In genomic region chr7:27110327-27110726, GRCm38 (mm10) we compare ENCODE assay signal across 30 mouse cellular contexts. TPM values are rescaled to one million over a fixed set of nuclear protein-coding genes. Genes with fewer than 3 reads are reported as not detected.
DNase-seq lines count a peak whose midpoint lies in the region; ATAC-seq and TF ChIP-seq lines count a peak whose summit lies in the region.
"Had no signal": no experiment of that assay in that cellular context is flagged by ENCODE, and none has a peak within 500 bp of the region (broad histone marks: within the 10 kb centered on the region; RNA-seq: fewer than 3 reads in every experiment).

No protein-coding gene starts in this region.

- peak; percentile 23 for DNase-seq in lung, embryonic 14.5 days
- DNase-seq in lung, postnatal 14 days = no peak
- peak; percentile 65 for DNase-seq in lung, postnatal 0 days (ENCODE audit: low spot score)
- DNase-seq in lung, postnatal 4 days = no peak
- DNase-seq in thymus, postnatal 4 days = no peak
- DNase-seq in urinary bladder, postnatal 14 days (ENCODE audit: low spot score) = no peak
- DNase-seq: adrenal gland, adult 2 months; adrenal gland, postnatal 14 days; cerebellum, adult 11 months; cerebellum, adult 2 months; cerebellum, postnatal 10 days; cerebellum, postnatal 36 days; embryo, embryonic 11 days; forebrain, postnatal 0 days; gastrocnemius, adult 2 months; gastrocnemius, postnatal 14 days; heart, adult 11 months had no signal

- TF ChIP-seq CTCF in lung, embryonic 14.5 days (IDR thresholded peaks at IDR 0.05; ENCODE audit: low read depth) = no peak
- no peak for TF ChIP-seq CTCF in lung, postnatal 0 days (IDR thresholded peaks at IDR 0.05)

- no peak for TF ChIP-seq EP300 in lung, postnatal 0 days (IDR thresholded peaks at IDR 0.05)

- H3K36me3 ChIP-seq in lung, embryonic 14.5 days (ENCODE audit: insufficient read depth) = no peaks in the 10 kb centered on the region
- no peaks in the 10 kb centered on the region for H3K36me3 ChIP-seq in lung, postnatal 0 days (ENCODE audit: insufficient read depth, low read length)
- H3K36me3 ChIP-seq in stomach, embryonic 15.5 days = no peaks in the 10 kb centered on the region
- H3K36me3 ChIP-seq: embryonic facial prominence, embryonic 15.5 days; hindbrain, embryonic 12.5 days; hindbrain, embryonic 15.5 days had no signal

- H3K27ac ChIP-seq in lung, embryonic 14.5 days (ENCODE audit: low read depth) = peak overlapping the region; percentile 40; the same call in 1 of the 2 replicates
- H3K27ac ChIP-seq in lung, postnatal 0 days (ENCODE audit: low read length) = 0 out of 2 replicates have a peak overlapping the region, but pooled peaks have one; percentile 11
- peak overlapping the region; percentile 44; the same call in 1 of the 2 replicates for H3K27ac ChIP-seq in stomach, embryonic 15.5 days
- H3K27ac ChIP-seq: embryonic facial prominence, embryonic 15.5 days; gastrocnemius, adult 2 months; hindbrain, embryonic 12.5 days; hindbrain, embryonic 15.5 days had no signal

- no peak; the same call in 1 of the 2 replicates for ATAC-seq in lung, embryonic 14.5 days (ENCODE audit: insufficient read depth)
- peak; percentile 59 for ATAC-seq in lung, postnatal 0 days
- peak; percentile 43; the same call in 1 of the 2 replicates for ATAC-seq in stomach, embryonic 15.5 days (ENCODE audit: insufficient read depth, low FRiP score, low read depth)
- ATAC-seq: CD4-positive, CD25-positive, alpha-beta regulatory T cell, adult 4 months; forebrain, embryonic 14.5 days; forebrain, postnatal 0 days had no signal

- no peak overlapping the region for H3K9ac ChIP-seq in lung, embryonic 14.5 days
- no peak overlapping the region for H3K9ac ChIP-seq in lung, postnatal 0 days (replicated peaks; ENCODE audit: low read depth)
- H3K9ac ChIP-seq in stomach, embryonic 15.5 days = no peak overlapping the region
- H3K9ac ChIP-seq: embryonic facial prominence, embryonic 15.5 days; forebrain, postnatal 0 days; hindbrain, embryonic 12.5 days; hindbrain, embryonic 15.5 days had no signal

- H3K27me3 ChIP-seq in lung, embryonic 14.5 days (ENCODE audit: insufficient read depth, low read length) = no peaks in the 10 kb centered on the region
- H3K27me3 ChIP-seq in lung, postnatal 0 days (replicated peaks; ENCODE audit: insufficient read depth, low read length) = no peaks in the 10 kb centered on the region
- H3K27me3 ChIP-seq in stomach, embryonic 15.5 days (replicated peaks) = no peaks in the 10 kb centered on the region
- H3K27me3 ChIP-seq: embryonic facial prominence, embryonic 15.5 days; hindbrain, embryonic 12.5 days; hindbrain, embryonic 15.5 days had no signal

- no peaks in the 10 kb centered on the region for H3K9me3 ChIP-seq in lung, embryonic 14.5 days (ENCODE audit: low read depth, low read length)
- no peaks in the 10 kb centered on the region for H3K9me3 ChIP-seq in lung, postnatal 0 days (ENCODE audit: low read length)
- H3K9me3 ChIP-seq in stomach, embryonic 15.5 days = no peaks in the 10 kb centered on the region
- H3K9me3 ChIP-seq: embryonic facial prominence, embryonic 15.5 days; hindbrain, embryonic 15.5 days had no signal

- no peak overlapping the region for H3K4me2 ChIP-seq in lung, embryonic 14.5 days
- no peak overlapping the region for H3K4me2 ChIP-seq in lung, postnatal 0 days (replicated peaks; ENCODE audit: low read depth, low read length)
- H3K4me2 ChIP-seq in stomach, embryonic 15.5 days = no peak overlapping the region
- H3K4me2 ChIP-seq: embryonic facial prominence, embryonic 15.5 days; heart, embryonic 11.5 days; hindbrain, embryonic 12.5 days; hindbrain, embryonic 15.5 days had no signal

- H3K4me3 ChIP-seq in lung, embryonic 14.5 days (ENCODE audit: low read depth, low read length) = no peak overlapping the region
- no peak overlapping the region for H3K4me3 ChIP-seq in lung, postnatal 0 days (ENCODE audit: low read depth, low read length)
- no peak overlapping the region for H3K4me3 ChIP-seq in stomach, embryonic 15.5 days (replicated peaks)
- H3K4me3 ChIP-seq: embryonic facial prominence, embryonic 15.5 days; gastrocnemius, adult 2 months; hindbrain, embryonic 12.5 days; hindbrain, embryonic 15.5 days had no signal

- H3K4me1 ChIP-seq in lung, embryonic 14.5 days (ENCODE audit: insufficient read depth) = no peaks in the 10 kb centered on the region
- no peaks in the 10 kb centered on the region for H3K4me1 ChIP-seq in lung, postnatal 0 days (ENCODE audit: insufficient read depth, low read depth, low read length)
- H3K4me1 ChIP-seq in stomach, embryonic 15.5 days = no peaks in the 10 kb centered on the region
- H3K4me1 ChIP-seq: embryonic facial prominence, embryonic 15.5 days; hindbrain, embryonic 12.5 days; hindbrain, embryonic 15.5 days had no signal

RNA-seq across cellular contexts. Expression of gene Cyp2f2, which starts 9.4 kb away (rescaled TPM):
- polyA plus RNA-seq in lung, embryonic 14.5 days (2014; fragmentation: Nextera tagmentation; extraction: Ambion mirVana) = 9.3 and 12.3 TPM in 2 replicates
- 585 and 665 TPM in 2 replicates for polyA plus RNA-seq in lung, postnatal 0 days (2015; fragmentation: Nextera tagmentation; extraction: Ambion mirVana)
- 57.7 and 91.6 TPM in 2 replicates for polyA plus RNA-seq in stomach, embryonic 15.5 days (2015; fragmentation: Nextera tagmentation; extraction: Ambion mirVana)
- polyA plus RNA-seq: C2C12; CD4-positive, CD25-positive, alpha-beta regulatory T cell, adult 4 months; embryonic facial prominence, embryonic 11.5 days; forebrain, embryonic 11.5 days; forebrain, embryonic 14.5 days; heart, embryonic 11.5 days; hindbrain, embryonic 12.5 days; hindbrain, embryonic 15.5 days had no signal

RNA-seq across cellular contexts. Expression of gene Cyp2t4, which starts 43.2 kb away (rescaled TPM):
- 0.11 and 0.20 TPM in 2 replicates for polyA plus RNA-seq in lung, embryonic 14.5 days (2014; fragmentation: Nextera tagmentation; extraction: Ambion mirVana)
- polyA plus RNA-seq in lung, postnatal 0 days (2015; fragmentation: Nextera tagmentation; extraction: Ambion mirVana) = 0.14 TPM in 1 of 2 replicates, not detected in the other
- polyA plus RNA-seq in stomach, embryonic 15.5 days (2015; fragmentation: Nextera tagmentation; extraction: Ambion mirVana) = not detected in 2 replicates
- polyA plus RNA-seq: adrenal gland, adult 2 months; C2C12; cerebellum, adult 2 months; cortical plate, adult 2 months; embryonic facial prominence, embryonic 11.5 days; forebrain, embryonic 14.5 days; frontal cortex, adult 2 months; heart, embryonic 11.5 days; heart, postnatal 0 days had no signal

RNA-seq across cellular contexts. Expression of gene Egln2, which starts 56.3 kb away (rescaled TPM):
- polyA plus RNA-seq in lung, embryonic 14.5 days (2014; fragmentation: Nextera tagmentation; extraction: Ambion mirVana) = 48.4 and 50.0 TPM in 2 replicates
- polyA plus RNA-seq in lung, postnatal 0 days (2015; fragmentation: Nextera tagmentation; extraction: Ambion mirVana) = 68.0 and 75.1 TPM in 2 replicates
- 68.9 and 73.7 TPM in 2 replicates for polyA plus RNA-seq in stomach, embryonic 15.5 days (2015; fragmentation: Nextera tagmentation; extraction: Ambion mirVana)

Comparison
In these comparisons a context has a peak if more than half of its experiments do, and no peak if none do; other contexts are left out.
1. DNase-seq: peak in lung, embryonic 14.5 days (single experiment) and lung, postnatal 0 days (single experiment); none in lung, postnatal 14 days (single experiment), lung, postnatal 4 days (0 of 2), thymus, postnatal 4 days (single experiment) and urinary bladder, postnatal 14 days (single experiment).
2. Peak in every context shown above with its lines, with median percentiles within 50 percentile points of each other: H3K27ac ChIP-seq.